Mouse (Mus musculus): ENCODE results near the gene Paox.

DNA sequence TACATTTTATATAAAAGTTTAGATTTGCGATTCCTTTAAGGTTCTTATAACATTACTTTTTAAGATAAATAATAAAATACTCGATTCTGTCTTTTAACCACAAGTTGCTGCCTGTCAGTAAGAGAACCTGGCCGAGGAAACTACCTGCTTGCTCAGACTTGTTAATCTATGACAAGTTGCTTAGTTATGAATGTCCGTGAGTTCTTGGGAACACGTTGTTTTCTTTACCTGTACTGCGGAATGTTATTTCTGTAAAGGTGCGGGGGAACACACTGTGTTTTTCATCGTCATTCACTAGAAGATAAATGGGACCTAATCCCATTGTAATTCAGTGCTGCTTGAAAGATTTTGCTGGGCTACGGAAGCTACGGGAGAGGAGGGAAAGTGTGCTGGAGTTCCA is 25.0 kb upstream of the Paox start:
- TF ChIP-seq MAFK (IDR thresholded peaks at IDR 0.05; ENCODE audit: insufficient read depth, low read depth, low read length) (no peak), CHD2 (IDR thresholded peaks at IDR 0.05; ENCODE audit: low read depth, low read length) (no peak), ZNF384 (IDR thresholded peaks at IDR 0.05; ENCODE audit: low read depth, low read length) (no peak), ZC3H11A (IDR thresholded peaks at IDR 0.05; ENCODE audit: borderline replicate concordance, low read depth, low read length) (no peak)
